Mouse (Mus musculus) cortical plate, adult 2 months (tissue): ENCODE results near the gene Ugt1a2.

Experiments used
- CTCF ChIP-seq: fragments of 200-500 bp; IDR thresholded peaks from 2 replicates; pipeline ENCODE4 v1.5.1; 2011; ENCODE audit warnings: mild to moderate bottlenecking, control low read depth, low read length; ENCODE audit not compliant: insufficient read depth; ENCODE audit errors: extremely low read depth
- POLR2A ChIP-seq: fragments of 200-500 bp; IDR thresholded peaks from 2 replicates; pipeline ENCODE4 v1.6.1; 2011; ENCODE audit warnings: mild to moderate bottlenecking, low read length, control low read depth; ENCODE audit not compliant: insufficient read depth; ENCODE audit errors: extremely low read depth

GRCm38 (mm10) chr1:88235894-88236415, 35.6 kb downstream of the Ugt1a2 start:
- TF ChIP-seq CTCF, result no peak
- no peak for TF ChIP-seq POLR2A
